Mouse (Mus musculus) intestine, embryonic 15.5 days (tissue): ENCODE data around the gene Olfr1208. TPM values are rescaled to one million over a fixed set of nuclear protein-coding genes. Genes with fewer than 3 reads are reported as not detected.

Experiments used
- ATAC-seq: fragments of 200-750 bp; cut with Nextera tagmentation; 2 replicates; pipeline ENCODE4 v1.8.0; 2017; ENCODE audit warnings: moderate TSS enrichment, moderate library complexity
- H3K27ac ChIP-seq: fragments of 300-500 bp; sonication (generic); 2 replicates; pipeline ENCODE4 v1.5.1; 2015; ENCODE audit warnings: mild to moderate bottlenecking, inconsistent platforms
- H3K27me3 ChIP-seq: fragments of 300-500 bp; sonication (generic); replicated peaks from 2 replicates; pipeline ENCODE4 v1.6.1; 2015; ENCODE audit warnings: inconsistent platforms
- H3K36me3 ChIP-seq: fragments of 300-500 bp; sonication (generic); 2 replicates; pipeline ENCODE4 v1.6.1; 2015; ENCODE audit warnings: inconsistent platforms
- H3K4me1 ChIP-seq: fragments of 300-500 bp; sonication (generic); replicated peaks from 2 replicates; pipeline ENCODE4 v1.6.1; 2015; ENCODE audit warnings: inconsistent platforms
- H3K4me2 ChIP-seq: fragments of 300-500 bp; sonication (generic); replicated peaks from 2 replicates; pipeline ENCODE4 v1.6.1; 2015; ENCODE audit warnings: mild to moderate bottlenecking, inconsistent platforms
- H3K4me3 ChIP-seq: fragments of 300-500 bp; sonication (generic); replicated peaks from 2 replicates; pipeline ENCODE4 v1.5.1; 2015; ENCODE audit warnings: inconsistent platforms
- H3K9ac ChIP-seq: fragments of 300-500 bp; sonication (generic); 2 replicates; pipeline ENCODE4 v1.6.1; 2015; ENCODE audit warnings: inconsistent platforms
- H3K9me3 ChIP-seq: fragments of 300-500 bp; sonication (generic); 2 replicates; pipeline ENCODE4 v1.6.1; 2016; ENCODE audit warnings: inconsistent platforms
- WGBS: fragments of 180-500 bp; shearing (Covaris S2); methylation state at CpG from one replicate; pipeline ENCODE4 v1.1.7; 2015; 5-methylcytosine and 5-hydroxymethylcytosine counted together
- polyA plus RNA-seq: library from polyadenylated mRNA; unstranded; fragments of >200 nt; fragmentation: Nextera tagmentation; extraction: Ambion mirVana; gene quantifications from 2 replicates; pipeline ENCODE4 v1.2.1, GENCODE M21; 2015

Gene Olfr1208
- polyA plus RNA-seq = not detected in 2 replicates

GRCm38 (mm10) chr2:88902211-88902610 lies at the start of gene Olfr1208:
Gene Olfr1208 (minus strand): TSS chr2:88902311.
- Histone ChIP-seq H3K9me3 (no peaks in the 10 kb centered on the region), H3K27me3 (no peaks in the 10 kb centered on the region), H3K4me3 (no peak within 1 kb of the TSS), H3K9ac (no peak within 1 kb of the TSS), H3K36me3 (no peaks in the 10 kb centered on the region), H3K27ac (no peak within 1 kb of the TSS), H3K4me1 (no peaks in the 10 kb centered on the region), H3K4me2 (no peak within 1 kb of the TSS)
- ATAC-seq = no peak

- Histone ChIP-seq H3K36me3 (no peaks in the 10 kb centered on the region), H3K9me3 (no peaks in the 10 kb centered on the region), H3K27me3 (no peaks in the 10 kb centered on the region), H3K4me2 (no peak within 1 kb of the TSS), H3K9ac (no peak within 1 kb of the TSS), H3K27ac (no peak within 1 kb of the TSS), H3K4me3 (no peak within 1 kb of the TSS), H3K4me1 (no peaks in the 10 kb centered on the region)
- WGBS = 93% methylated on average over 1 of the region's 1 CpGs
- ATAC-seq = no peak
Observed at GRCm38 (mm10) chr2:88938011-88938410, 35.9 kb upstream of the Olfr1208 start, which contains the start of gene Olfr1211. Gene Olfr1211 (minus strand): TSS chr2:88938111.

- 90% methylated on average over 3 of the region's 3 CpGs for WGBS
Observed at GRCm38 (mm10) chr2:88915057-88915456, 12.9 kb upstream of the Olfr1208 start, which contains the start of gene Olfr1209. Gene Olfr1209 (minus strand): TSS chr2:88915157.

GRCm38 (mm10) chr2:88862931-88863330 lies 39.2 kb downstream of the Olfr1208 start, which contains the start of gene Olfr1206:
Gene Olfr1206 (plus strand): TSS chr2:88863231.
- Histone ChIP-seq H3K9me3 (no peaks in the 10 kb centered on the region), H3K9ac (no peak within 1 kb of the TSS), H3K4me3 (no peak within 1 kb of the TSS), H3K4me1 (no peaks in the 10 kb centered on the region), H3K36me3 (no peaks in the 10 kb centered on the region), H3K27me3 (no peaks in the 10 kb centered on the region), H3K27ac (no peak within 1 kb of the TSS), H3K4me2 (no peak within 1 kb of the TSS)
- ATAC-seq = no peak
- WGBS = 84% methylated on average over 2 of the region's 2 CpGs

More at GRCm38 (mm10) chr2:88915057-88915456, 12.9 kb upstream of the Olfr1208 start, which contains the start of gene Olfr1209:
- Histone ChIP-seq H3K4me2 (no peak within 1 kb of the TSS), H3K4me1 (no peaks in the 10 kb centered on the region), H3K4me3 (no peak within 1 kb of the TSS), H3K9me3 (no peaks in the 10 kb centered on the region), H3K27ac (no peak within 1 kb of the TSS), H3K36me3 (no peaks in the 10 kb centered on the region), H3K27me3 (no peaks in the 10 kb centered on the region), H3K9ac (no peak within 1 kb of the TSS)
- no peak for ATAC-seq

GRCm38 (mm10) chr2:88848992-88849391 lies 53.1 kb downstream of the Olfr1208 start, which contains the start of gene Olfr1204:
Gene Olfr1204 (plus strand): TSS chr2:88849292.
- no peaks in the 10 kb centered on the region for H3K27me3 ChIP-seq
- ATAC-seq = no peak
- H3K9ac ChIP-seq = no peak within 1 kb of the TSS
- H3K27ac ChIP-seq = no peak within 1 kb of the TSS
- no peaks in the 10 kb centered on the region for H3K4me1 ChIP-seq
- H3K4me3 ChIP-seq = no peak within 1 kb of the TSS
- no peak within 1 kb of the TSS for H3K4me2 ChIP-seq
- no peaks in the 10 kb centered on the region for H3K36me3 ChIP-seq
- H3K9me3 ChIP-seq = no peaks in the 10 kb centered on the region
- WGBS = 92% methylated on average over 1 of the region's 1 CpGs

Other genes starting within 250 kb of the Olfr1208 start
- not detected in 2 replicates for gene Olfr1193, start 226.7 kb downstream of the Olfr1208 start, polyA plus RNA-seq
- not detected in 2 replicates for gene Olfr1195, start 213.1 kb downstream of the Olfr1208 start, polyA plus RNA-seq
- not detected in 2 replicates for gene Olfr1196, start 197.7 kb downstream of the Olfr1208 start, polyA plus RNA-seq
- gene Olfr1197, start 169.9 kb downstream of the Olfr1208 start, polyA plus RNA-seq = not detected in 2 replicates
- gene Olfr1198, start 150.9 kb downstream of the Olfr1208 start, polyA plus RNA-seq = not detected in 2 replicates
- gene Olfr1199, start 141.8 kb downstream of the Olfr1208 start, polyA plus RNA-seq = not detected in 2 replicates
- not detected in 2 replicates for gene Olfr1200, start 131.8 kb downstream of the Olfr1208 start, polyA plus RNA-seq
- not detected in 2 replicates for gene Olfr1201, start 109.3 kb downstream of the Olfr1208 start, polyA plus RNA-seq
- not detected in 2 replicates for gene Olfr1202, start 87.8 kb downstream of the Olfr1208 start, polyA plus RNA-seq
- not detected in 2 replicates for gene Olfr1205, start 72.6 kb downstream of the Olfr1208 start, polyA plus RNA-seq
- gene Olfr1204, start 53.0 kb downstream of the Olfr1208 start, polyA plus RNA-seq = not detected in 2 replicates
- gene Olfr1206, start 39.1 kb downstream of the Olfr1208 start, polyA plus RNA-seq = not detected in 2 replicates
- gene Olfr1209, start 12.8 kb upstream of the Olfr1208 start, polyA plus RNA-seq = not detected in 2 replicates
- not detected in 2 replicates for gene Olfr1211, start 35.8 kb upstream of the Olfr1208 start, polyA plus RNA-seq
- gene Olfr1212, start 51.7 kb upstream of the Olfr1208 start, polyA plus RNA-seq = not detected in 2 replicates
- gene Gm13762, start 78.0 kb upstream of the Olfr1208 start, polyA plus RNA-seq = not detected in 2 replicates
- gene Olfr1214, start 90.3 kb upstream of the Olfr1208 start, polyA plus RNA-seq = not detected in 2 replicates
- gene Olfr1215, start 104.7 kb upstream of the Olfr1208 start, polyA plus RNA-seq = not detected in 2 replicates
- not detected in 2 replicates for gene Olfr1216, start 116.0 kb upstream of the Olfr1208 start, polyA plus RNA-seq
- not detected in 2 replicates for gene Olfr1217, start 129.8 kb upstream of the Olfr1208 start, polyA plus RNA-seq
- not detected in 2 replicates for gene Olfr1218, start 158.9 kb upstream of the Olfr1208 start, polyA plus RNA-seq
- not detected in 2 replicates for gene Olfr1219, start 181.2 kb upstream of the Olfr1208 start, polyA plus RNA-seq
- not detected in 2 replicates for gene Olfr1220, start 204.5 kb upstream of the Olfr1208 start, polyA plus RNA-seq
- gene Olfr1221, start 215.0 kb upstream of the Olfr1208 start, polyA plus RNA-seq = not detected in 2 replicates
- not detected in 2 replicates for gene Olfr1222, start 230.7 kb upstream of the Olfr1208 start, polyA plus RNA-seq
- not detected in 2 replicates for gene Olfr1223, start 249.2 kb upstream of the Olfr1208 start, polyA plus RNA-seq